Mouse (Mus musculus): ENCODE data around the gene Krtcap3.

GRCm38 (mm10) chr5:31257616-31258015, 6.1 kb downstream of the Krtcap3 start:
- TF ChIP-seq POLR2A (IDR thresholded peaks at IDR 0.05; ENCODE audit: borderline replicate concordance, control insufficient read depth, low read depth, low read length) = no peak
- no peak for TF ChIP-seq CTCF (IDR thresholded peaks at IDR 0.05; ENCODE audit: control insufficient read depth, insufficient read depth, low read length)

Measured in bone marrow, adult 2 months (tissue).